Mouse (Mus musculus): ENCODE data around the gene Epn2.

- TF ChIP-seq CTCF (IDR thresholded peaks at IDR 0.05; ENCODE audit: low read depth) = peak; percentile 51
- TF ChIP-seq EP300 (IDR thresholded peaks at IDR 0.05; ENCODE audit: low read depth) = no peak
These were observed 40.3 kb upstream of the Epn2 start for GRCm38 (mm10) chr11:61619791-61620241.
